Mouse (Mus musculus) CH12.LX (cell line): ENCODE measurements around the gene Sost. TPM values are rescaled to one million over a fixed set of nuclear protein-coding genes. Genes with fewer than 3 reads are reported as not detected.

Source experiments
- DNase-seq: peaks from one replicate; pipeline ENCODE4 v3.0.0-alpha.2; 2013; ENCODE audit errors: extremely low read depth
- H3K27ac ChIP-seq: 2 replicates; pipeline ENCODE4 v1.5.1; 2012; ENCODE audit warnings: low read depth, mild to moderate bottlenecking, control low read depth, moderate library complexity; ENCODE audit not compliant: insufficient read depth
- H3K27me3 ChIP-seq: replicated peaks from 2 replicates; pipeline ENCODE3; 2012; ENCODE audit warnings: inconsistent platforms
- H3K36me3 ChIP-seq, 2 experiments: replicated peaks in 1 of 2; 2 replicates each; pipeline versions ENCODE3 to v1.6.1; 2012; ENCODE audit warnings: inconsistent platforms in 1 of 2, low read length in 1 of 2, mild to moderate bottlenecking in 1 of 2, mixed read lengths in 1 of 2, moderate library complexity in 1 of 2; ENCODE audit not compliant: control insufficient read depth in 1 of 2, insufficient read depth in 1 of 2
- H3K4me1 ChIP-seq, 2 experiments: 2 replicates each; pipeline ENCODE4 v1.6.1; 2012; ENCODE audit warnings: inconsistent platforms in 1 of 2, moderate library complexity in 1 of 2; ENCODE audit not compliant: insufficient read depth in 2 of 2, control insufficient read depth in 1 of 2
- H3K4me2 ChIP-seq: 2 replicates; pipeline ENCODE4 v1.6.1; 2012; ENCODE audit warnings: low read depth, mild to moderate bottlenecking, control low read depth; ENCODE audit not compliant: poor library complexity, insufficient read depth, severe bottlenecking
- H3K4me3 ChIP-seq, 3 experiments: fragments of 150-350 bp in 1 of 3; sonication (generic) in 1 of 3; replicated peaks in 1 of 3; 2 replicates each; pipeline versions ENCODE3 to v1.5.1; 2011 to 2012; ENCODE audit warnings: low read depth in 2 of 3, low read length in 2 of 3, mild to moderate bottlenecking in 2 of 3, moderate library complexity in 2 of 3, control low read depth in 1 of 3, improper control_type of control experiment in 1 of 3, inconsistent platforms in 1 of 3, mixed read lengths in 1 of 3; ENCODE audit not compliant: poor library complexity in 1 of 3
- H3K79me2 ChIP-seq: replicated peaks from 2 replicates; pipeline ENCODE4 v1.6.1; 2012; ENCODE audit warnings: mild to moderate bottlenecking, moderate library complexity; ENCODE audit not compliant: control insufficient read depth, poor library complexity, insufficient read depth, severe bottlenecking; ENCODE audit errors: extremely low read depth
- H3K9ac ChIP-seq: 2 replicates; pipeline ENCODE4 v1.6.1; 2012; ENCODE audit warnings: low read depth, mild to moderate bottlenecking, control low read depth, moderate library complexity; ENCODE audit not compliant: insufficient read depth
- H3K9me3 ChIP-seq: replicated peaks from 2 replicates; pipeline ENCODE3; 2012; ENCODE audit warnings: low read length, inconsistent platforms, mixed read lengths
- BHLHE40 ChIP-seq: IDR thresholded peaks from 2 replicates; pipeline ENCODE4 v1.6.1; 2011; ENCODE audit warnings: mild to moderate bottlenecking, low read depth, low read length, improper control_type of control experiment
- CTCF ChIP-seq, 2 experiments: IDR thresholded peaks in 1 of 2; conservative IDR thresholded peaks in 1 of 2; 2 replicates each; pipeline ENCODE4 v1.5.1; 2011 to 2012; ENCODE audit warnings: low read depth in 2 of 2, low read length in 2 of 2, improper control_type of control experiment in 1 of 2, inconsistent platforms in 1 of 2, mild to moderate bottlenecking in 1 of 2, moderate library complexity in 1 of 2
- E2F4 ChIP-seq: IDR thresholded peaks from 2 replicates; pipeline ENCODE4 v1.6.1; 2011; ENCODE audit warnings: low read depth, low read length, improper control_type of control experiment; ENCODE audit not compliant: insufficient replicate concordance
- EP300 ChIP-seq: IDR thresholded peaks from 2 replicates; pipeline ENCODE4 v1.6.1; 2011; ENCODE audit warnings: low read length, improper control_type of control experiment
- ETS1 ChIP-seq: conservative IDR thresholded peaks from 2 replicates; pipeline ENCODE4 v1.6.1; 2012; ENCODE audit warnings: low read depth, mild to moderate bottlenecking, inconsistent platforms, low read length, improper control_type of control experiment, moderate library complexity
- NRF1 ChIP-seq: IDR thresholded peaks from 2 replicates; pipeline ENCODE4 v1.6.1; 2014; ENCODE audit warnings: low read depth, mild to moderate bottlenecking, inconsistent platforms, low read length, improper control_type of control experiment, moderate library complexity
- RAD21 ChIP-seq: IDR thresholded peaks from 2 replicates; pipeline ENCODE4 v1.6.1; 2011; ENCODE audit warnings: low read depth, mild to moderate bottlenecking, low read length, improper control_type of control experiment, moderate library complexity
- RCOR1 ChIP-seq: conservative IDR thresholded peaks from 2 replicates; pipeline ENCODE4 v1.6.1; 2012; ENCODE audit warnings: low read depth, mild to moderate bottlenecking, inconsistent platforms, low read length, improper control_type of control experiment
- UBTF ChIP-seq: IDR thresholded peaks from 2 replicates; pipeline ENCODE4 v1.6.1; 2012; ENCODE audit warnings: low read depth, mild to moderate bottlenecking, inconsistent platforms, low read length, improper control_type of control experiment, moderate library complexity
- ZNF384 ChIP-seq: IDR thresholded peaks from 2 replicates; pipeline ENCODE4 v1.6.1; 2012; ENCODE audit warnings: low read depth, low read length, improper control_type of control experiment, inconsistent platforms
- dilution Hi-C: fragments of 300-500 bp; cut with MboI; formaldehyde crosslinking; loops from 2 replicates; pipeline ENCODE4 v1.14.3; 2020; ENCODE audit warnings: low sequenced_read_pairs; ENCODE audit not compliant: extremely low pct_unique_long_range_greater_than_20kb, extremely low pct_ligation_motif_present
- in situ Hi-C: fragments of 300-500 bp; cut with MboI; formaldehyde crosslinking; loops from 3 replicates; pipeline ENCODE4 v1.14.3; 2019; ENCODE audit warnings: low sequenced_read_pairs, low pct_ligation_motif_present, low pct_unique_long_range_greater_than_20kb, mixed read lengths
- polyA plus RNA-seq: library from polyadenylated mRNA; unstranded; fragments of >175 nt; gene quantifications from 2 replicates; pipeline ENCODE4 v1.2.1, GENCODE M21; 2012; ENCODE audit warnings: low read depth; ENCODE audit not compliant: insufficient read length
- total RNA-seq, 2 experiments: library from RNA; depleted of rRNA; stranded (reverse); fragments of 300-350 nt in 1 of 2; fragments of >200 nt in 1 of 2; gene quantifications; 2 replicates each; pipeline ENCODE4 v1.2.3; 2012 to 2014

The Sost gene
- total and polyA plus RNA-seq, 3 experiments = not detected

DNA sequence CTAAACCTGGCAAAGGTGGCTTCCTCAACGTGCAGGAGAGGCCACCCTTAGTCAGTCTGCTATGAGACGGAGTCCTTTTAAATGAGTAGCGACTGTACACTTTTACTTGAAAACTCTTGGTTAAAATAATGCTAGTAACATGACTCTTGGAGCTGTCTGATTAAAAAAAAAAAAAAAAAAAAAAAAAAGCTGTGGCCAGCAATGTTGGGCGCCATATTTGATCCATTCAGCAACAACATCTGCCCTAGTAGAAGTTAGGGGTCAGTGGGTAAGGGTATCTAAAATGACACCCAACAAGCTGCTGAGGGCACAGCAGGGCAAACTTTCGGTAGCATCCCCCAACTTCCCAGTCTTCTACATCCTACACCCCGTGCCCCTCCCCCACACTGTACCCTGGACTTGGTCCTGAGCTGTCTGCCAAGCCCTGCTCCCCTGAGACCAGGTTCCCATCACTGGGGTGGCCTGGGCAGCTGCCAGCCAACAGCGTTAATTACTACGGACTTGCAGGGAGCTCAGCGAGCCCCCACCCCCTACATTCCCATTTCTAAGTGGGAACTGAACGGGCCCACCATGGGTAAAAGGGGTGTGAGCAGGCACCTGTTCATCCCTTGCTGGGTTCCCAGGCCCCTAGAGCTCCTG lies 39.7 kb downstream of the Sost start:
- H3K9me3 ChIP-seq = no peaks in the 10 kb centered on the region
- H3K4me1 ChIP-seq = peaks cover 2 to 41% of the 10 kb centered on the region in 2 experiments; a peak in 3 of 4 replicates
- in situ Hi-C loops = no loop called here
- H3K27ac ChIP-seq = no peak overlapping the region
- no peak for DNase-seq
- H3K4me2 ChIP-seq = no peak overlapping the region
- H3K79me2 ChIP-seq = no peaks in the 10 kb centered on the region
- dilution Hi-C loops = no loop called here
- H3K27me3 ChIP-seq = peaks cover 32% of the 10 kb centered on the region
- no peaks in the 10 kb centered on the region for H3K36me3 ChIP-seq
- no peak overlapping the region for H3K9ac ChIP-seq
- H3K4me3 ChIP-seq = no peak overlapping the region
- no peak for TF ChIP-seq UBTF
- peak; percentile 63 for TF ChIP-seq ZNF384
- TF ChIP-seq, all 38 proteins: peak for 1

DNA sequence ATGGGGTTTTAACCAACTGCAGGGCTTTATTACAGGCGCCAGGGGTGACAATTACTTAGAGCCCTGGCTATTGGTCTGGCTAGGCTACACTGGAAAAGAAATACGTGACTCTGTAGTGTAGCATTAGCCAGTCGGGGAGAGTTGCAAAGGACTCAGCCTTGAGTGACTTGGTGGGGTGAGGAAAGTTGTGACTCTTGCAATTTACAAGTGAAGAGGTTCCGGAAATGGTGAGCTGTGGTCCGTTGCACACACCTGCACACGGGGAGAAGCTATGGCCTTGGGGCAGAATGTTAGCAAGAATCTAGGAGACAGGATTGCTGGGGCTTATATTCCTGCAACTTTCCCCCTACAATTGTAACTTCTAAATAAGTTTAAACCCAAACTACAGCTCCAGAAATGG lies 41.2 kb downstream of the Sost start:
- Histone ChIP-seq H3K9ac (no peak overlapping the region), H3K4me1 (peaks cover 2 to 41% of the 10 kb centered on the region in 2 experiments; a peak in 3 of 4 replicates), H3K36me3 (no peaks in the 10 kb centered on the region), H3K9me3 (no peaks in the 10 kb centered on the region), H3K4me2 (no peak overlapping the region), H3K27me3 (peaks cover 33% of the 10 kb centered on the region), H3K27ac (no peak overlapping the region), H3K79me2 (no peaks in the 10 kb centered on the region), H3K4me3 (no peak overlapping the region)
- in situ Hi-C loops = no loop called here
- TF ChIP-seq EP300 = 0 out of 2 replicates have a peak, but pooled peaks have one; percentile 9
- peak; percentile 21; the same call in 1 of the 2 replicates for TF ChIP-seq BHLHE40
- TF ChIP-seq ETS1 = peak; percentile 43; the same call in 1 of the 2 replicates
- no peak for TF ChIP-seq RAD21
- no peak for TF ChIP-seq E2F4
- peak; percentile 33 for DNase-seq
- dilution Hi-C loops = no loop called here

DNA sequence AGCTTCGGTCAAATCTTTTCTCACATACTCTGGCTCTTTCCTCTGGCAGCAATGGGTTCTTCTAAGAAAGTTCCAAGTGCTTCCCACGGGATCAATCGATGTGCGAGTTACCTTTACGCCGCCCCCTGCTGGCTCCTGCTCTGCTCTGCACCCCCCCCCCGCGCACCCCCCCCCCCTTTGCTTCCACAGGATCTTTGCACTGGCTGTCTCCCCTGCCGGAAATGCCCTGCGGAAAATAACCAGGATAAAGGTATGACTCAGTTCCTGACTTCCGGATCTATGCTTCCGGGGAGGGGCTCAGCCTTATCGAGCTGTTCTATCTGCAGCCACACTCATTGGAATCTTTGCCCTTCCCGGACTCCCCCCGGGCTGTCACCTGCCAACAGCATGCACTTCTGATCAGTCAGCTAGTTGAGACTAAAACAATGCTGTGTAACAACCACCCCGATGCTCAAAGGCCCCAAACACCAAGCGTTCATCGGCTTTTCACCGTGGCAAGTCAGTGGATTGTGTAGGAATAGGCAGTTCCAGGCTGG lies 42.3 kb downstream of the Sost start:
- in situ Hi-C loops (loop anchor here (5.0 kb wide), 1 partner anchor 43 kb away; the partner anchor contains the start of gene Sost), dilution Hi-C loops (no loop called here)
- no peak overlapping the region for H3K27ac ChIP-seq

More for the DNA sequence above, 42.3 kb downstream of the Sost start:
- Histone ChIP-seq H3K4me2 (no peak overlapping the region), H3K36me3 (no peaks in the 10 kb centered on the region), H3K4me3 (no peak overlapping the region), H3K27me3 (peaks cover 31% of the 10 kb centered on the region), H3K4me1 (peaks cover 2 to 41% of the 10 kb centered on the region in 2 experiments; a peak in 3 of 4 replicates), H3K79me2 (no peaks in the 10 kb centered on the region)
- peak in 1 of 2 experiments; percentile 43; a peak in 2 of 4 replicates for TF ChIP-seq CTCF (conservative IDR thresholded peaks at IDR 0.05 in 1 of 2, IDR thresholded peaks at IDR 0.05 in 1 of 2; ENCODE audit: low read depth in 2 of 2, low read length in 2 of 2)
- no peak for TF ChIP-seq NRF1
- no peak for TF ChIP-seq RCOR1
- TF ChIP-seq ZNF384 = no peak
- TF ChIP-seq, all 38 proteins: peak for 1
- no peaks in the 10 kb centered on the region for H3K9me3 ChIP-seq
- no peak overlapping the region for H3K9ac ChIP-seq
- DNase-seq = no peak
